Mouse (Mus musculus): ENCODE data around the gene Psmg3. TPM values are rescaled to one million over a fixed set of nuclear protein-coding genes. Genes with fewer than 3 reads are reported as not detected.

Gene Psmg3
- polyA plus RNA-seq, 1 experiment from 2014 or later, result 90.0 TPM

DNA sequence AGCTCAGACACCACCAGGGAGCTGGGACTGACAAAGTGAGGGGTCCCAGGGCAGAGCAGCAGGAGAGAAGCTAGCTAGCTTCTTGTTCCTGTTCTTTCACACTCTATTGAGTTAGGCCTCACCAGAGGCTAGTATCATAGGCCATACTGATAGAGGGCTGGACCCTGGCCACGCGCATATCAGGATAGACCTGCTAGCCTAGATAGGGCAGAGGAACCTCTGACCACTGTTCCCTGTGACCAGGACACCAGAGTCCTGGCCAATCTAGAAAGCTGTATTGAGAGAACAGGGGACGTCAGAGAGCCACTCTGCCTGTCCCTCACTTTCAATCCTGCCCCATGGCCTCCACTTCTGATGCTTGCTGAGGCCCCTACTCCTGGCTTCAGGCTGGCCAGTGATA lies 8.6 kb downstream of the Psmg3 start:
- WGBS, result 82% methylated on average over 3 of the region's 3 CpGs
- H3K36me3 ChIP-seq (ENCODE audit: control insufficient read depth, insufficient read depth), result peaks cover 5% of the 10 kb centered on the region
- no peak overlapping the region for H3K4me3 ChIP-seq (replicated peaks; ENCODE audit: low read length)
- H3K9me3 ChIP-seq (ENCODE audit: control insufficient read depth, low read length), result no peaks in the 10 kb centered on the region
- H3K27ac ChIP-seq (ENCODE audit: low read length), result no peak overlapping the region
- H3K4me1 ChIP-seq (replicated peaks; ENCODE audit: control insufficient read depth, insufficient read depth, low read length), result no peaks in the 10 kb centered on the region
- H3K27me3 ChIP-seq (replicated peaks; ENCODE audit: control insufficient read depth, insufficient read depth, low read length), result peaks cover 14% of the 10 kb centered on the region
- H3K4me2 ChIP-seq (ENCODE audit: low read length), result no peak overlapping the region
- ATAC-seq, result no peak
- H3K9ac ChIP-seq (replicated peaks; ENCODE audit: low read depth, low read length), result no peak overlapping the region

DNA sequence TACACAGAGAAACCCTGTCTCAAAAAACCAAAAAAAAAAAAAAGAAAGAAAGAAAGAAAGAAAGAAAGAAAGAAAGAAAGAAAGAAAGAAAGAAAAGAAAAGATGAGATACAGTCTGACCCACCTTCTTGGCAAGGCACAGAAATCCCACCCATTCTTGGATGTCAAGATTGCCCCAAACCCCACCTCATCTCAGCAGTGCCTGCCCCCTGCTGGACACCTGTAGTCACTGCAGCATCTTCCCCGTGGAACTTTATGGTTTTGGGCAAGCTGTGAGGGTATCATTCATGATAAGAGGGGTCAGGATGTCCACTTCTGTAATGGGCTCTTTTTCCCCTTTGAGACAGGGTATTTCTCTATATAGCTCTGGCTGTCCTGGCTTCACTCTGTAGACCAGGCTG lies 9.4 kb downstream of the Psmg3 start:
- H3K27me3 ChIP-seq (replicated peaks; ENCODE audit: control insufficient read depth, insufficient read depth, low read length), result peaks cover 18% of the 10 kb centered on the region
- no peaks in the 10 kb centered on the region for H3K4me1 ChIP-seq (replicated peaks; ENCODE audit: control insufficient read depth, insufficient read depth, low read length)
- no peak overlapping the region for H3K27ac ChIP-seq (ENCODE audit: low read length)
- H3K4me2 ChIP-seq (ENCODE audit: low read length), result no peak overlapping the region
- 5% methylated on average over 1 of the region's 1 CpGs for WGBS
- no peak overlapping the region for H3K4me3 ChIP-seq (replicated peaks; ENCODE audit: low read length)
- H3K36me3 ChIP-seq (ENCODE audit: control insufficient read depth, insufficient read depth), result peaks cover 4% of the 10 kb centered on the region; the same call in 1 of the 2 replicates
- no peak overlapping the region for H3K9ac ChIP-seq (replicated peaks; ENCODE audit: low read depth, low read length)
- ATAC-seq, result no peak
- no peaks in the 10 kb centered on the region for H3K9me3 ChIP-seq (ENCODE audit: control insufficient read depth, low read length)

DNA sequence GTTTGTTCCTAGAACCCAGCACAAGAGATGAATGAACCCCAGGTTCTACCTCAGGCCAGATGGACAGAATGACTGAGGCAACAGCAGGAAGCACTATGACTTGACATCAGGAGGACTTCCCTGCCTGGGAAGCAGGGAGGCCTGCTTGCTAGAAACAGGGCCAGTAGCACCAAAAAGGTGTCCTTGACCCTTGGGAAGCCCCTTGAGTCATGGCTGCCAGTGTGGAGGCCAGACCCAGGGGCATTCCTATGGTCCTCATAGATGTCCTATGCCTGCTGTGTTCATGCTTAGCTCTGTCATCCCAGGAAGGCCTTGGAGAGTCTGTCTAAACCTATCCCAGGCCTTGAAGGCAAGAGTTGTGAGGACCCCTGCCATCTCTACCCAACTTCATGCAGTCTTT lies 10.2 kb downstream of the Psmg3 start:
- Histone ChIP-seq H3K4me2 (ENCODE audit: low read length) (no peak overlapping the region), H3K27ac (ENCODE audit: low read length) (no peak overlapping the region), H3K4me3 (replicated peaks; ENCODE audit: low read length) (no peak overlapping the region), H3K36me3 (ENCODE audit: control insufficient read depth, insufficient read depth) (no peaks in the 10 kb centered on the region), H3K27me3 (replicated peaks; ENCODE audit: control insufficient read depth, insufficient read depth, low read length) (peaks cover 18% of the 10 kb centered on the region), H3K4me1 (replicated peaks; ENCODE audit: control insufficient read depth, insufficient read depth, low read length) (no peaks in the 10 kb centered on the region), H3K9ac (replicated peaks; ENCODE audit: low read depth, low read length) (no peak overlapping the region), H3K9me3 (ENCODE audit: control insufficient read depth, low read length) (no peaks in the 10 kb centered on the region)
- ATAC-seq, result no peak

DNA sequence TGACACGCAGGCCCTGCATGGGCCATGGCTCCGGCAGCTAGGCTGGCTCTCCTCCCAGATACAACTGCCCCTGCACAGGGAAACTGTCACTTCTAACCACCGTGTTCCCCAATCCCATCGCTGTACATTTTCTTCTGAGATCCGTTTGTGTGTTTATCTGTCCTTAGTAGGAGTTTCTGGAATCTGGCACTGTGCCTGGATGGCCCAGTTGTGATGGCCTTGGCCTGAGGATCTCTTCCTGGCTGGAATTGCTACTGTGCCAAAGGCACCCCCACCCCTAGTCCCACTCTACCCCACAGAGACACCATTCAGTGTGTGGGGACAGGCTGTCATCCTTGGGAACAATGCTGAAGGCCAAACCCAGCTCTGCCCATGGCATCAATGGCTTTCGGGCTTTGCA lies 10.7 kb downstream of the Psmg3 start:
- Histone ChIP-seq H3K36me3 (ENCODE audit: control insufficient read depth, insufficient read depth) (no peaks in the 10 kb centered on the region), H3K9ac (replicated peaks; ENCODE audit: low read depth, low read length) (no peak overlapping the region), H3K4me2 (ENCODE audit: low read length) (no peak overlapping the region), H3K4me1 (replicated peaks; ENCODE audit: control insufficient read depth, insufficient read depth, low read length) (no peaks in the 10 kb centered on the region), H3K27me3 (replicated peaks; ENCODE audit: control insufficient read depth, insufficient read depth, low read length) (peaks cover 18% of the 10 kb centered on the region), H3K9me3 (ENCODE audit: control insufficient read depth, low read length) (no peaks in the 10 kb centered on the region), H3K4me3 (replicated peaks; ENCODE audit: low read length) (no peak overlapping the region), H3K27ac (ENCODE audit: low read length) (no peak overlapping the region)
- ATAC-seq, result no peak
- WGBS, result 68% methylated on average over 6 of the region's 6 CpGs

DNA sequence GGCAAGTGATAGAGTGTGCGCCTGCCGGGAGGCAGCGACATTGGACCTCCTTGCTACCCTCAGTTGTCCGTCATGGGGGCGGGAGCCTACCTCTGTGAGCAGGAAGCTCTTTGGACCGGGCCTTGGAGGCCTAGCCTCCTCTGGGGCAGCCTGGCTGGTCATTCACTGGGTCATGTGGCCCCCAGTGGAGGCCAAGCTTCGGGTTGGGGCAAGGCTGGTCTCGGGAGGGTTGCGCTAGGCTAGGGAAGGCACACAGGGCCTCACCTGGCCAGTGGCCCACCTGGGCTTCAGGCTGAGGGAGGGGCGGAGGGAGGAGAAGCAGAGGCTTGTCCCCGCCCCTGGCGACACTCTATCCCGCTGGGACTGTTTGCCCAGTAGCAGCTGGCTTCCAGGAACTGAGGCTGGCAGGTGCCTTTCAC lies 12.7 kb downstream of the Psmg3 start:
- no peak overlapping the region for H3K4me2 ChIP-seq (ENCODE audit: low read length)
- H3K4me3 ChIP-seq (replicated peaks; ENCODE audit: low read length), result no peak overlapping the region
- H3K27ac ChIP-seq (ENCODE audit: low read length), result no peak overlapping the region
- H3K9ac ChIP-seq (replicated peaks; ENCODE audit: low read depth, low read length), result no peak overlapping the region
- peaks cover 18% of the 10 kb centered on the region for H3K27me3 ChIP-seq (replicated peaks; ENCODE audit: control insufficient read depth, insufficient read depth, low read length)
- 7% methylated on average over 12 of the region's 13 CpGs for WGBS
- no peaks in the 10 kb centered on the region for H3K4me1 ChIP-seq (replicated peaks; ENCODE audit: control insufficient read depth, insufficient read depth, low read length)
- H3K9me3 ChIP-seq (ENCODE audit: control insufficient read depth, low read length), result no peaks in the 10 kb centered on the region; the same call in 1 of the 2 replicates
- no peak for ATAC-seq
- no peaks in the 10 kb centered on the region for H3K36me3 ChIP-seq (ENCODE audit: control insufficient read depth, insufficient read depth)

DNA sequence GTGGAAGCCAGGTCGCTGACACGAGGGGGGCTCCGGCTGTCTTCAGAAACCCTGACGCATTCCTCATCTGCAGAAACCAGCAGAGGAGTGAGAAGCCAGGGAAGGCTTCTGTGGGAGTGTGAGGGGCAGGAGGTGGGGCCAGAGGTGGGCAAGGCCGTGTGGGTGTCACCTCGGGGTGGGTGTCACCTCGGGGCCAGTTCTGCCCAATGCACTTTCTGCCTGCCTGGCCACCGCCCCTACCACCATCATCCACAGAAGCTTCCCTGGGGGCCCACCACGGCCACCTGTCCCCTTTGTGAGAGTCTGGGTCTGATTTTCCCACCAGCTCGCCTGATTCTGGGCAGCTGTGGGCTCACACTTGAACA lies 13.6 kb downstream of the Psmg3 start:
- no peak for ATAC-seq
- Histone ChIP-seq H3K9ac (replicated peaks; ENCODE audit: low read depth, low read length) (no peak overlapping the region), H3K4me2 (ENCODE audit: low read length) (no peak overlapping the region), H3K4me3 (replicated peaks; ENCODE audit: low read length) (no peak overlapping the region), H3K27ac (ENCODE audit: low read length) (no peak overlapping the region), H3K4me1 (replicated peaks; ENCODE audit: control insufficient read depth, insufficient read depth, low read length) (no peaks in the 10 kb centered on the region), H3K9me3 (ENCODE audit: control insufficient read depth, low read length) (no peaks in the 10 kb centered on the region; the same call in 1 of the 2 replicates), H3K27me3 (replicated peaks; ENCODE audit: control insufficient read depth, insufficient read depth, low read length) (peaks cover 18% of the 10 kb centered on the region), H3K36me3 (ENCODE audit: control insufficient read depth, insufficient read depth) (no peaks in the 10 kb centered on the region)
- WGBS, result 52% methylated on average over 10 of the region's 10 CpGs

DNA sequence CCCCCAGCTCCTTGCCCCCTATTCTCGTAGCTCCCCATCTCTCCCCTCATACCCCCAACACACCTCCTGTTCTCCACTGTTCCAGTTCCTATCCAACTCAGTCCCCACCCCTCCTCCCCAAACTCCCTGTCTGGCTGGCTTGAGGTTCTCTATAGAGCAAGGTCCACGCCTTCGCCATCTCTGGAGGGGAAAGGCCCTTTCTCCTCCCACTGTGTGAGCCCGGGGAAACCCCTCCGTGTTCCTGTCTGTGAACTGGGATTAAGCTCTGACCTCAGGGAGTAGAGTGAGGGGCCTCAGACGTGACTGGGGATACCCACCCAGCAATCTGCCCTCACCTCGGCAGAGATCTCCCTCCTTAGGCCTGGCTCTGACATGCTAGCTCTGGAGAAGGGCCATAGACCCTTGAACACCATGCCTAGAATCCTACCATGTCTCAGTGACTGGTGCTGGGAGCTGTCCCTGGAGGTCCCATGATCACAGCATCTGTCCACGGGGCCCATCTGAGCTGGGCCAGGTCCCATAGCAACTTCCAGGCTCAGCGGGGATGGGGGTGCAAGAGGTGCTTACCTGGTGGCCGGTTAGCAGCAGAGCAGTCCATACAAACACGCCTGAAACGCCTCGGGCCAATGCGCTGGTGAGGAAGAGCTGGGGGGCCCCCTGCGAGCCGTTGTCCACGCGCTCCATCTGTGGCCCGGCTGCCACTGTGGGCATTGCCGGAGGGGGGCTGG lies 14.1 kb downstream of the Psmg3 start:
- H3K36me3 ChIP-seq (ENCODE audit: control insufficient read depth, insufficient read depth), result no peaks in the 10 kb centered on the region
- H3K27ac ChIP-seq (ENCODE audit: low read length), result no peak overlapping the region
- H3K4me1 ChIP-seq (replicated peaks; ENCODE audit: control insufficient read depth, insufficient read depth, low read length), result no peaks in the 10 kb centered on the region
- no peak for ATAC-seq
- H3K27me3 ChIP-seq (replicated peaks; ENCODE audit: control insufficient read depth, insufficient read depth, low read length), result peaks cover 18% of the 10 kb centered on the region
- WGBS, result 71% methylated on average over 20 of the region's 20 CpGs
- H3K4me3 ChIP-seq (replicated peaks; ENCODE audit: low read length), result no peak overlapping the region
- no peak overlapping the region for H3K9ac ChIP-seq (replicated peaks; ENCODE audit: low read depth, low read length)
- H3K9me3 ChIP-seq (ENCODE audit: control insufficient read depth, low read length), result no peaks in the 10 kb centered on the region; the same call in 1 of the 2 replicates
- H3K4me2 ChIP-seq (ENCODE audit: low read length), result no peak overlapping the region

DNA sequence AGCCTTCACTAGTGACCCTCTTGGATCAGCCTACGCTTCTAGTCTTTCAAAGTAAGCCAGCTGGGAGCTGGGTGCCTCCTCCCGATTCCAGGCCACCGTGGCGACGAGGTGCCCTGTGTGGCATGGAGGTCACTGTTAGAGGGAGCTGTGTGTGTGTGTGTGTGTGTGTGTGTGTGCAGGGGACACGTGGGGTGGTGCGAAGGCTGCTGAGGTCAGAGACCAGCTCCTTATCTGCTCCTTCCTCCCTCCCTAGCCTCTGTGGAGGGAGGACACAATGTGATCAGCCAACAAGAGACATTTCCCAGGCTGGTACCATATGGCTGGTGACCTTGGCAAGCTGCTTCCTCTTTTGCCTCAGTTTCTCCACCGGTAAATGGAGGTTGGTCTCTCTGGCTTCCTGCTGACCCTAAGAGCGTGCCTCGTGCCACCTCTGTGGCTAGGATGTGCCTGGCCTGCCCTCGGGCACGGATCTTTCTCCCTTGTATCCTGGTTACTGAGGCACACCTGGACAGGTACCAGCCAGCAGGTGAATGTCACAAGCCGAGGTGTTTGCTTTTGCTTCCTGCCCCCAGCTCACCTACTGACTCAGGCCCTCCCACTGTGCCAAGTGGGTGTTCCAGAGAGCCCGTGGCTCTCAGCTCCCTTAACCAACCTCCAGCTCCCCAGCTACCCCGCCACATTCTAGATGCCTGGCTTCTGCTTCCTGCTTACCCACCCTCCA lies 14.8 kb downstream of the Psmg3 start:
- Histone ChIP-seq H3K4me2 (ENCODE audit: low read length) (no peak overlapping the region), H3K4me1 (replicated peaks; ENCODE audit: control insufficient read depth, insufficient read depth, low read length) (no peaks in the 10 kb centered on the region), H3K27me3 (replicated peaks; ENCODE audit: control insufficient read depth, insufficient read depth, low read length) (peaks cover 18% of the 10 kb centered on the region), H3K4me3 (replicated peaks; ENCODE audit: low read length) (no peak overlapping the region), H3K9ac (replicated peaks; ENCODE audit: low read depth, low read length) (no peak overlapping the region), H3K9me3 (ENCODE audit: control insufficient read depth, low read length) (no peaks in the 10 kb centered on the region; the same call in 1 of the 2 replicates), H3K36me3 (ENCODE audit: control insufficient read depth, insufficient read depth) (no peaks in the 10 kb centered on the region), H3K27ac (ENCODE audit: low read length) (no peak overlapping the region)
- no peak for ATAC-seq
- 79% methylated on average over 15 of the region's 15 CpGs for WGBS

DNA sequence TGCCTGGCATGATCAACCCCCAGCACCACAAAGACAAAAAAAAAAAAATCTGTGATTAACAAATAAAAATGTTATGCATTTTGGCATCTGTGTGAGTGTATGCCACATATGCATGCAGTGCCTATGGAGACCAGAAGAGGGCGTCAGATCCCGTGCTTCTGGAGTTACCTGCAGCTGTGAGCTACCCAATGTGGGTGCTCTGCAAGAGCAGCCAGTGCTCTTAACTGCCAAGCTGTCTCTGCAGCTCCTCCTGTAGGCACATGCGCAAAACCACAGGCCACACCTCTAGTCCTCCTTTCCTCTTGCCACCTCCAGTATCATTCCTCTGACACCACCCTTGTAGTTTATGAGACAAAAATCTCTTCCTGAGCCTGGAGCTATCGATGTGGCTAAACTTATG lies 17.3 kb downstream of the Psmg3 start:
- 50% methylated on average over 4 of the region's 4 CpGs for WGBS
- H3K9ac ChIP-seq (replicated peaks; ENCODE audit: low read depth, low read length), result no peak overlapping the region

More for the DNA sequence above, 17.3 kb downstream of the Psmg3 start:
- Histone ChIP-seq H3K4me1 (replicated peaks; ENCODE audit: control insufficient read depth, insufficient read depth, low read length) (no peaks in the 10 kb centered on the region), H3K27ac (ENCODE audit: low read length) (no peak overlapping the region), H3K4me2 (ENCODE audit: low read length) (no peak overlapping the region), H3K27me3 (replicated peaks; ENCODE audit: control insufficient read depth, insufficient read depth, low read length) (peaks cover 12% of the 10 kb centered on the region), H3K4me3 (replicated peaks; ENCODE audit: low read length) (no peak overlapping the region), H3K9me3 (ENCODE audit: control insufficient read depth, low read length) (no peaks in the 10 kb centered on the region; the same call in 1 of the 2 replicates), H3K36me3 (ENCODE audit: control insufficient read depth, insufficient read depth) (no peaks in the 10 kb centered on the region)
- no peak for ATAC-seq

Data from forebrain, embryonic 16.5 days (tissue).